Mouse (Mus musculus) ES-E14 (cell line): ENCODE measurements around the gene Capn1. TPM values are rescaled to one million over a fixed set of nuclear protein-coding genes. Genes with fewer than 3 reads are reported as not detected.

ENCODE experiments used
- DNase-seq: peaks from one replicate; pipeline ENCODE4 v3.0.0-alpha.2; 2013; ENCODE audit warnings: low read depth, low spot score
- H3K27ac ChIP-seq: 2 replicates; pipeline ENCODE4 v1.5.1; 2012; ENCODE audit warnings: low read depth, mild to moderate bottlenecking, low read length, moderate library complexity, mixed read lengths; ENCODE audit not compliant: poor library complexity, insufficient read depth, severe bottlenecking
- H3K36me3 ChIP-seq: 2 replicates; pipeline ENCODE4 v1.6.1; 2012; ENCODE audit warnings: mild to moderate bottlenecking, low read length, moderate library complexity, mixed read lengths; ENCODE audit not compliant: control insufficient read depth, poor library complexity, insufficient read depth, severe bottlenecking
- H3K4me1 ChIP-seq, 2 experiments: fragments of 150-350 bp in 1 of 2; sonication (generic) in 1 of 2; 2 replicates each; pipeline ENCODE4 v1.6.1; 2012; ENCODE audit warnings: low read length in 2 of 2, mild to moderate bottlenecking in 1 of 2, mixed read lengths in 1 of 2; ENCODE audit not compliant: control insufficient read depth in 2 of 2, insufficient read depth in 2 of 2, poor library complexity in 1 of 2
- H3K4me3 ChIP-seq, 2 experiments: fragments of 150-350 bp in 1 of 2; sonication (generic) in 1 of 2; 2 replicates each; pipeline ENCODE4 v1.5.1; 2012; ENCODE audit warnings: low read length in 2 of 2, low read depth in 1 of 2, mild to moderate bottlenecking in 1 of 2, mixed read lengths in 1 of 2; ENCODE audit not compliant: insufficient read depth in 1 of 2, poor library complexity in 1 of 2, severe bottlenecking in 1 of 2
- H3K9ac ChIP-seq: 2 replicates; pipeline ENCODE4 v1.6.1; 2012; ENCODE audit warnings: low read depth, mild to moderate bottlenecking, low read length, mixed read lengths; ENCODE audit not compliant: poor library complexity, insufficient read depth, severe bottlenecking
- H3K9me3 ChIP-seq: fragments of 150-350 bp; sonication (generic); 2 replicates; pipeline ENCODE4 v1.6.1; 2012; ENCODE audit warnings: low read depth, mild to moderate bottlenecking, low read length; ENCODE audit not compliant: control insufficient read depth, insufficient read depth
- CHD2 ChIP-seq: IDR thresholded peaks from 2 replicates; pipeline ENCODE4 v1.6.1; 2014; ENCODE audit warnings: mild to moderate bottlenecking, low read depth, low read length, inconsistent platforms
- HCFC1 ChIP-seq: IDR thresholded peaks from 2 replicates; pipeline ENCODE4 v1.6.1; 2012; ENCODE audit warnings: low read length, inconsistent platforms, borderline replicate concordance; ENCODE audit not compliant: insufficient read depth
- MAFK ChIP-seq: IDR thresholded peaks from 2 replicates; pipeline ENCODE4 v1.6.1; 2014; ENCODE audit warnings: mild to moderate bottlenecking, low read depth, low read length, inconsistent platforms; ENCODE audit not compliant: insufficient read depth
- ZC3H11A ChIP-seq: IDR thresholded peaks from 2 replicates; pipeline ENCODE4 v1.6.1; 2012; ENCODE audit warnings: low read depth, mild to moderate bottlenecking, inconsistent platforms, low read length, borderline replicate concordance
- ZNF384 ChIP-seq: IDR thresholded peaks from 2 replicates; pipeline ENCODE4 v1.6.1; 2012; ENCODE audit warnings: low read depth, low read length, inconsistent platforms
- in situ Hi-C, 2 experiments: fragments of 600-800 bp; cut with MboI; formaldehyde crosslinking; loops; one replicate each; pipeline ENCODE4 v1.15.1; 2025; ENCODE audit warnings: low sequenced_read_pairs in 2 of 2, inconsistent platforms in 1 of 2; ENCODE audit not compliant: unreplicated experiment in 2 of 2
- total RNA-seq: library from RNA; depleted of rRNA; stranded (reverse); fragments of 300-350 nt; gene quantifications from 2 replicates; pipeline ENCODE4 v1.2.3, GENCODE M21; 2012

Capn1 gene
- total RNA-seq, 1 experiment, result 20.4 TPM

DNA sequence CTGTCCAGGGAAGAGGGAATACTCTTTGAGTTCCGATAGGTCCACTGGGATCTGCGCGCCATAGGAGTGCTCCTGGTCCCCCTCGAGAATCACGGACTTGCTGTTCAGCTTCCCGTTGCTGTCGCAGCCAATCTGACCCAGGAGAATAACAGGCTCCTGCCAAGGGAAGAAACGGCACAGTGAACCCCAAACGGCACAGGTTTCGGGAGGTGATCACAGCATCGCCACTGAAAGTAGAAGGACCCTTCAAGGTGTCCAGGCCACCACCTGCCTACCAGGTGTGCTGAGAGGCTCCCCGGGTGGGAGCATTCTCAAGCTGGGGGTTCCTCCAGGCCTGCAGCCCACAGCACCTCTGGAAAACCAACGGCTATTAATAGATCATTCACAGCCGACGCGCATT lies 64.1 kb downstream of the Capn1 start:
- no peak for DNase-seq
- no peaks in the 10 kb centered on the region for H3K9me3 ChIP-seq
- peaks cover 0 to 12% of the 10 kb centered on the region in 2 experiments; a peak in 2 of 4 replicates for H3K4me1 ChIP-seq
- no peak overlapping the region for H3K9ac ChIP-seq
- H3K36me3 ChIP-seq, result peaks cover 80% of the 10 kb centered on the region
- no peak overlapping the region for H3K27ac ChIP-seq
- no peak overlapping the region for H3K4me3 ChIP-seq
- in situ Hi-C loops, result no loop called here
- TF ChIP-seq CHD2 (no peak), ZC3H11A (no peak), ZNF384 (no peak), HCFC1 (no peak), MAFK (no peak)

- no peak overlapping the region for H3K4me3 ChIP-seq
- H3K9me3 ChIP-seq, result no peaks in the 10 kb centered on the region
- no peak for TF ChIP-seq ZC3H11A
- no peak for TF ChIP-seq ZNF384
- no peak for TF ChIP-seq CHD2
- no peak for TF ChIP-seq HCFC1
- TF ChIP-seq MAFK, result no peak
- H3K27ac ChIP-seq, result no peak overlapping the region
- no peak overlapping the region for H3K9ac ChIP-seq
- in situ Hi-C loops, result no loop called here
- no peak for DNase-seq
- peaks cover 82% of the 10 kb centered on the region for H3K36me3 ChIP-seq
- peaks cover 0 to 12% of the 10 kb centered on the region in 2 experiments; a peak in 2 of 4 replicates for H3K4me1 ChIP-seq
Observed at GRCm38 (mm10) chr19:5950218-5950617, 65.5 kb downstream of the Capn1 start.

DNA sequence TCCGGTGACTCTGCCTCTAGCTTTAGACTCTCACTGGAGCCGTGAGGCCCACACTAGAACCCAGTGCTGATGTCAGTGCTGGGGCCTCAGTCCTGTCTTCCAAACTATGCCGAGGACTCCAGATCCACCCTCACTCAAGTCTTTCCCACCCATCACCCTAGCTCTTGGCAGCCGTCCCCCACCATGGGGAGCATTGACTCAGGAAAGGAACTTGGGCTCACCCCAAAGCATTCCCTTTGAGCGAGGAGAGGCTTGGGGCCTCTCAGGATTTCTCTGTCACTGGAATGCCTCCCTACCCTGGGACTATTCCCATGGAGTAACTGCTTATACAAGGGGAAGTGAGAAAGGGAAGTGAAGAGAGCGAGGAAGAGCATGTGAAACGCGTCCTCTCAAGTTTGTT lies 69.8 kb downstream of the Capn1 start:
- Histone ChIP-seq H3K27ac (no peak overlapping the region), H3K4me3 (no peak overlapping the region), H3K9ac (no peak overlapping the region), H3K36me3 (peaks cover 85% of the 10 kb centered on the region), H3K4me1 (peaks cover 0 to 6% of the 10 kb centered on the region in 2 experiments; a peak in 2 of 4 replicates), H3K9me3 (no peaks in the 10 kb centered on the region)
- TF ChIP-seq ZNF384, result no peak
- TF ChIP-seq MAFK, result no peak
- TF ChIP-seq CHD2, result no peak
- TF ChIP-seq ZC3H11A, result no peak
- TF ChIP-seq HCFC1, result no peak
- no peak for DNase-seq
- in situ Hi-C loops, result no loop called here

DNA sequence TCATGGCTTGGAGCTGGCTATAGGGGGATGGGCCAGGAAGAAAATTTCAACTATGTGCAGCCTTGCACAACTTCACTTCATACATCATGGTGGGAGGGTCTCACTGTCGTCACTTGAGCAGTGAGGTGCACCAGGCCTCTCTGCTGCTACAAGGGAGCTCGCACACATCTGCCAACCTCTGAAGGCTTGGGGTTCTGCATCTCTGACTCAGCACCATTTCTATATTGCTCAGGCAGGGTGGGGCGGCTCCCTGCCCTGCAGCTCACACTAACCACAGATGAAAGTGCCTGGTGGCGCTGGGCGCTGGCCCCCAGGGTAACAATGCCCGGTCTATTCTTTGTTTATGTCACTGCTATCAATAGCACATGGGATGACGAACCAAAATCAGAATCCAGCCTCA lies 70.7 kb downstream of the Capn1 start:
- peaks cover 83% of the 10 kb centered on the region for H3K36me3 ChIP-seq
- H3K27ac ChIP-seq, result no peak overlapping the region
- TF ChIP-seq MAFK (no peak), ZNF384 (no peak), HCFC1 (no peak), ZC3H11A (no peak), CHD2 (no peak)
- no peak overlapping the region for H3K4me3 ChIP-seq
- no peak overlapping the region; the same call in 1 of the 2 replicates for H3K9ac ChIP-seq
- in situ Hi-C loops, result no loop called here
- no peaks in the 10 kb centered on the region for H3K9me3 ChIP-seq
- H3K4me1 ChIP-seq, result peaks cover 0 to 6% of the 10 kb centered on the region in 2 experiments; a peak in 2 of 4 replicates
- DNase-seq, result no peak

DNA sequence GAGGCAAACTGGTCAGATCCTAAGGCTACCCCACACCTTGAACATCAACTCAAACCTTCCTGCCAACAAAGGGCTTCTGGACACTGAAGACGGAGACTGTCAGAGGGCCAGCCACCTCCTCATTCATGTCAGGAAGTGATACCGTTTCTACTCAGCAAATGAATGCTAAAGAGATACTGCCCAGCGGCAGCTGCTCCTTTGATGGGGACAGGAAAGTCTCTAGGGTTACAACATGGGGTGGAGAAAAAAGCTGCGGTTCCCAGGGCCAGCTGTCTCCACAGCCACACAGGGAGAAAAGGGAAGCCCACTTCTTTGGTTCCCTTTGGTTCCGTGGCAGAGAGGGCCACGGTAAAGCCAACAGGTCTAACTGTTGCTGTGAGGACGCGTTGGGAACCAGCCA lies 71.6 kb downstream of the Capn1 start:
- H3K4me3 ChIP-seq, result no peak overlapping the region
- no peaks in the 10 kb centered on the region for H3K9me3 ChIP-seq
- in situ Hi-C loops, result no loop called here
- no peak overlapping the region for H3K9ac ChIP-seq
- H3K27ac ChIP-seq, result no peak overlapping the region
- peaks cover 84% of the 10 kb centered on the region for H3K36me3 ChIP-seq
- no peak for DNase-seq
- no peak for TF ChIP-seq MAFK
- TF ChIP-seq ZC3H11A, result no peak
- TF ChIP-seq ZNF384, result no peak
- TF ChIP-seq HCFC1, result no peak
- no peak for TF ChIP-seq CHD2
- peaks cover 0 to 6% of the 10 kb centered on the region in 2 experiments; a peak in 2 of 4 replicates for H3K4me1 ChIP-seq
